Mouse (Mus musculus): ENCODE measurements around the gene Fancg.
A peak's percentile ranks its signal among the peaks of the same experiment; 100 is the strongest.

Fancg gene

GRCm38 (mm10) chr4:43039609-43040008 is 29.3 kb upstream of the Fancg start:
- no peak for TF ChIP-seq GATA4 (IDR thresholded peaks at IDR 0.05; ENCODE audit: insufficient replicate concordance, low read length)

GRCm38 (mm10) chr4:43038567-43039495 is 28.5 kb upstream of the Fancg start:
- no peak for TF ChIP-seq GATA4 (IDR thresholded peaks at IDR 0.05; ENCODE audit: insufficient replicate concordance, low read length)

GRCm38 (mm10) chr4:43037860-43038566 is 27.7 kb upstream of the Fancg start:
- no peak for TF ChIP-seq GATA4 (IDR thresholded peaks at IDR 0.05; ENCODE audit: insufficient replicate concordance, low read length)

GRCm38 (mm10) chr4:43036356-43036755 is 26.1 kb upstream of the Fancg start:
- no peak for TF ChIP-seq GATA4 (IDR thresholded peaks at IDR 0.05; ENCODE audit: insufficient replicate concordance, low read length)

GRCm38 (mm10) chr4:43035851-43036250 is 25.5 kb upstream of the Fancg start:
- no peak for TF ChIP-seq GATA4 (IDR thresholded peaks at IDR 0.05; ENCODE audit: insufficient replicate concordance, low read length)

- TF ChIP-seq GATA4 (IDR thresholded peaks at IDR 0.05; ENCODE audit: insufficient replicate concordance, low read length) = no peak
Measured at GRCm38 (mm10) chr4:43033481-43033880, 23.2 kb upstream of the Fancg start.

GRCm38 (mm10) chr4:43032501-43032900 is 22.2 kb upstream of the Fancg start:
- no peak for TF ChIP-seq GATA4 (IDR thresholded peaks at IDR 0.05; ENCODE audit: insufficient replicate concordance, low read length)

GRCm38 (mm10) chr4:43031237-43031995 is 21.1 kb upstream of the Fancg start, which contains the start of gene Stoml2:
TSS of gene Stoml2 (minus strand) at chr4:43031710.
- peak; percentile 31; the same call in 1 of the 2 replicates for TF ChIP-seq GATA4 (IDR thresholded peaks at IDR 0.05; ENCODE audit: insufficient replicate concordance, low read length)

GRCm38 (mm10) chr4:43030780-43031230 is 20.5 kb upstream of the Fancg start:
- no peak for TF ChIP-seq GATA4 (IDR thresholded peaks at IDR 0.05; ENCODE audit: insufficient replicate concordance, low read length)

- TF ChIP-seq GATA4 (IDR thresholded peaks at IDR 0.05; ENCODE audit: insufficient replicate concordance, low read length) = no peak
Measured at GRCm38 (mm10) chr4:43030352-43030751, 20.0 kb upstream of the Fancg start.

- no peak for TF ChIP-seq GATA4 (IDR thresholded peaks at IDR 0.05; ENCODE audit: insufficient replicate concordance, low read length)
Measured at GRCm38 (mm10) chr4:43029749-43030148, 19.4 kb upstream of the Fancg start.

- no peak for TF ChIP-seq GATA4 (IDR thresholded peaks at IDR 0.05; ENCODE audit: insufficient replicate concordance, low read length)
Measured at GRCm38 (mm10) chr4:43029121-43029520, 18.8 kb upstream of the Fancg start.

GRCm38 (mm10) chr4:43025084-43025960 is 15.0 kb upstream of the Fancg start, which contains the start of gene Pigo:
TSS of gene Pigo (minus strand) at chr4:43025819.
- peak; percentile 36; the same call in 1 of the 2 replicates for TF ChIP-seq GATA4 (IDR thresholded peaks at IDR 0.05; ENCODE audit: insufficient replicate concordance, low read length)

- TF ChIP-seq GATA4 (IDR thresholded peaks at IDR 0.05; ENCODE audit: insufficient replicate concordance, low read length) = no peak
Measured at GRCm38 (mm10) chr4:43024673-43025072, 14.4 kb upstream of the Fancg start.

Data from liver, adult (tissue).